Mouse (Mus musculus): Measurements from ENCODE around the gene Ubac2. TPM values are rescaled to one million over a fixed set of nuclear protein-coding genes. Genes with fewer than 3 reads are reported as not detected.

The Ubac2 gene
- total and polyA plus RNA-seq, 3 experiments: 32.8 to 40.1 (median 35.5) TPM

- peaks cover 10 to 41% of the 10 kb centered on the region in 2 experiments for H3K4me1 ChIP-seq (ENCODE audit: control insufficient read depth in 1 of 2, insufficient read depth in 2 of 2)
- H3K9me3 ChIP-seq (replicated peaks; ENCODE audit: low read length): peaks cover 16% of the 10 kb centered on the region
- no peak overlapping the region for H3K9ac ChIP-seq (ENCODE audit: insufficient read depth, low read depth)
- no peak for DNase-seq (ENCODE audit: extremely low read depth)
- dilution Hi-C loops (cut with MboI; ENCODE audit: extremely low pct_ligation_motif_present, extremely low pct_unique_long_range_greater_than_20kb, low sequenced_read_pairs): no loop called here
- TF ChIP-seq JUND (conservative IDR thresholded peaks at IDR 0.05; ENCODE audit: low read depth, low read length): no peak
- no peak for TF ChIP-seq ZKSCAN1 (IDR thresholded peaks at IDR 0.05; ENCODE audit: borderline replicate concordance, low read depth, low read length)
- no peak for TF ChIP-seq ELF1 (IDR thresholded peaks at IDR 0.05; ENCODE audit: low read depth, low read length)
- TF ChIP-seq RCOR1 (conservative IDR thresholded peaks at IDR 0.05; ENCODE audit: low read depth, low read length): no peak
- no peak for TF ChIP-seq GABPA (IDR thresholded peaks at IDR 0.05; ENCODE audit: insufficient replicate concordance, low read depth, low read length)
- TF ChIP-seq ZNF384 (IDR thresholded peaks at IDR 0.05; ENCODE audit: low read depth, low read length): no peak
- TF ChIP-seq TBP (conservative IDR thresholded peaks at IDR 0.05; ENCODE audit: low read depth, low read length): no peak
- TF ChIP-seq NRF1 (IDR thresholded peaks at IDR 0.05; ENCODE audit: low read depth, low read length): no peak
- TF ChIP-seq E2F4 (IDR thresholded peaks at IDR 0.05; ENCODE audit: insufficient replicate concordance, low read depth, low read length): no peak
- TF ChIP-seq UBTF (IDR thresholded peaks at IDR 0.05; ENCODE audit: low read depth, low read length): no peak
- TF ChIP-seq MAZ (IDR thresholded peaks at IDR 0.05; ENCODE audit: low read depth, low read length): no peak
- TF ChIP-seq MEF2A (IDR thresholded peaks at IDR 0.05; ENCODE audit: borderline replicate concordance, low read depth, low read length): no peak
- no peak for TF ChIP-seq RAD21 (IDR thresholded peaks at IDR 0.05; ENCODE audit: low read depth, low read length)
- TF ChIP-seq ETS1 (conservative IDR thresholded peaks at IDR 0.05; ENCODE audit: low read depth, low read length): no peak
- TF ChIP-seq PAX5 (IDR thresholded peaks at IDR 0.05; ENCODE audit: low read length): no peak
- no peak for TF ChIP-seq JUN (IDR thresholded peaks at IDR 0.05; ENCODE audit: insufficient read depth, low read depth, low read length)
- TF ChIP-seq USF1 (IDR thresholded peaks at IDR 0.05; ENCODE audit: low read depth, low read length): no peak
- no peak for TF ChIP-seq MXI1 (IDR thresholded peaks at IDR 0.05; ENCODE audit: low read depth, low read length)
- TF ChIP-seq USF2 (conservative IDR thresholded peaks at IDR 0.05; ENCODE audit: low read depth, low read length): no peak
- no peak for TF ChIP-seq BHLHE40 (IDR thresholded peaks at IDR 0.05; ENCODE audit: low read depth, low read length)
- no peak overlapping the region for H3K4me2 ChIP-seq (ENCODE audit: insufficient read depth, low read depth, poor library complexity, severe bottlenecking)
- H3K36me3 ChIP-seq (replicated peaks in 1 of 2; ENCODE audit: control insufficient read depth in 1 of 2, insufficient read depth in 1 of 2, low read length in 1 of 2): peaks cover 0 to 19% of the 10 kb centered on the region in 2 experiments
- no peaks in the 10 kb centered on the region for H3K27me3 ChIP-seq (replicated peaks)
- peak overlapping the region; percentile 91 for H3K27ac ChIP-seq (ENCODE audit: insufficient read depth, low read depth)
- no peak overlapping the region for H3K4me3 ChIP-seq (replicated peaks in 1 of 3; ENCODE audit: low read depth in 2 of 3, low read length in 2 of 3, poor library complexity in 1 of 3)
- in situ Hi-C loops (cut with MboI; ENCODE audit: low pct_ligation_motif_present, low pct_unique_long_range_greater_than_20kb, low sequenced_read_pairs): no loop called here
- no peaks in the 10 kb centered on the region for H3K79me2 ChIP-seq (replicated peaks; ENCODE audit: control insufficient read depth, extremely low read depth, insufficient read depth, poor library complexity, severe bottlenecking)
These were observed 61.2 kb downstream of the Ubac2 start for GRCm38 (mm10) chr14:121939582-121939981.

GRCm38 (mm10) chr14:121946131-121946530 is 67.7 kb downstream of the Ubac2 start:
- no peaks in the 10 kb centered on the region for H3K27me3 ChIP-seq (replicated peaks)
- dilution Hi-C loops (cut with MboI; ENCODE audit: extremely low pct_ligation_motif_present, extremely low pct_unique_long_range_greater_than_20kb, low sequenced_read_pairs) (no loop called here), in situ Hi-C loops (cut with MboI; ENCODE audit: low pct_ligation_motif_present, low pct_unique_long_range_greater_than_20kb, low sequenced_read_pairs) (no loop called here)
- H3K79me2 ChIP-seq (replicated peaks; ENCODE audit: control insufficient read depth, extremely low read depth, insufficient read depth, poor library complexity, severe bottlenecking): no peaks in the 10 kb centered on the region
- peaks cover 9 to 54% of the 10 kb centered on the region in 2 experiments for H3K4me1 ChIP-seq (ENCODE audit: control insufficient read depth in 1 of 2, insufficient read depth in 2 of 2)
- H3K36me3 ChIP-seq (replicated peaks in 1 of 2; ENCODE audit: control insufficient read depth in 1 of 2, insufficient read depth in 1 of 2, low read length in 1 of 2): peaks cover 0 to 22% of the 10 kb centered on the region in 2 experiments
- no peak overlapping the region for H3K4me3 ChIP-seq (replicated peaks in 1 of 3; ENCODE audit: low read depth in 2 of 3, low read length in 2 of 3, poor library complexity in 1 of 3)
- DNase-seq (ENCODE audit: extremely low read depth): no peak
- no peaks in the 10 kb centered on the region for H3K9me3 ChIP-seq (replicated peaks; ENCODE audit: low read length)
- no peak overlapping the region for H3K27ac ChIP-seq (ENCODE audit: insufficient read depth, low read depth)
- H3K9ac ChIP-seq (ENCODE audit: insufficient read depth, low read depth): no peak overlapping the region
- TF ChIP-seq ZNF384 (IDR thresholded peaks at IDR 0.05; ENCODE audit: low read depth, low read length): peak; percentile 61
- TF ChIP-seq CHD2 (IDR thresholded peaks at IDR 0.05; ENCODE audit: low read length): no peak
- TF ChIP-seq MYC (IDR thresholded peaks at IDR 0.05; ENCODE audit: low read depth, low read length): no peak
- peak overlapping the region; percentile 48; the same call in 1 of the 2 replicates for H3K4me2 ChIP-seq (ENCODE audit: insufficient read depth, low read depth, poor library complexity, severe bottlenecking)

Data from CH12.LX (cell line).